Mouse (Mus musculus): ENCODE results near the gene Atp5k. TPM values are rescaled to one million over a fixed set of nuclear protein-coding genes. Genes with fewer than 3 reads are reported as not detected.

Atp5k gene
- polyA plus RNA-seq (2014; fragmentation: Illumina TruSeq; extraction: RNeasy Lipid Tissue Mini Kit (QIAGEN cat#74804); ENCODE audit: low read depth, low replicate concordance), result 78.0 TPM

DNA sequence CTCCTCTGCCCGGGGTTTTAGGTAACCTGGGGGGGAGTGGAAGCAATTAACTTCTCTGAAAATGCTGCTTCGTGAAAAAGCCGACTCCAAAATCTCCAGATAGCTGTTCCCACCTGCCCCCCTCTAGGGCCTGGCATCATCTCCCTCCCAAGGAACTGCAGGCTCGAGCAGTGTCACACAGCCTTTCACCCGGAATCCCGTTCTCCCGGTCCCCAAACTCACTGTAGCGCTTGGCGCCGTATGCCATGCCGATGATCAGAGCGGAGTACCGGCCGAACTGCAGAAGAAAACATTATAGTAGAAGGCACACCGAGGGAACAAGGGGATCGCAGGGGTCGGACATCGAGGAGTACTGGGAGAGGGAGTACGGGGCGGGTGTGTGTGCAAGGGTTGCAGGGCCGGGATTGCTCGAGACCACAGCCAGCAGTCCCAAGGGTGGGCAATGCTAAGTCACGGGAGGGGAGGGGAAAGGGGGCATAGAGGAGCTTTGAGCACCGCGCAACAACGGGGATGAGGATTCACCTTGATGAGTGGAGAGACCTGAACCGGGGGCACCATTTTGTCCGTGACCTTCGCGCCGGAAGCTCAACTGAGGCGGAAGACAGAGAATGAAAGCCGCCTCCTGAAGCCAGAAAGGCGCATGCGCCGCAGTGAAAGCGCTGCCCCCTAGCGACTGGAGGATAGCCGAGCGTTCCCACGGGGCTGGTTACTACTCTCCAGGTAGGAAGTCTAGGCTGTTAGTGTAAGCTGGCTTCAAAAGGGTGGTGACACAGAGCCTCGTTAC, at the start of gene Atp5k:
TSS of gene Atp5k (minus strand) at position 645 of the 784 bp plus-strand sequence.

DNA sequence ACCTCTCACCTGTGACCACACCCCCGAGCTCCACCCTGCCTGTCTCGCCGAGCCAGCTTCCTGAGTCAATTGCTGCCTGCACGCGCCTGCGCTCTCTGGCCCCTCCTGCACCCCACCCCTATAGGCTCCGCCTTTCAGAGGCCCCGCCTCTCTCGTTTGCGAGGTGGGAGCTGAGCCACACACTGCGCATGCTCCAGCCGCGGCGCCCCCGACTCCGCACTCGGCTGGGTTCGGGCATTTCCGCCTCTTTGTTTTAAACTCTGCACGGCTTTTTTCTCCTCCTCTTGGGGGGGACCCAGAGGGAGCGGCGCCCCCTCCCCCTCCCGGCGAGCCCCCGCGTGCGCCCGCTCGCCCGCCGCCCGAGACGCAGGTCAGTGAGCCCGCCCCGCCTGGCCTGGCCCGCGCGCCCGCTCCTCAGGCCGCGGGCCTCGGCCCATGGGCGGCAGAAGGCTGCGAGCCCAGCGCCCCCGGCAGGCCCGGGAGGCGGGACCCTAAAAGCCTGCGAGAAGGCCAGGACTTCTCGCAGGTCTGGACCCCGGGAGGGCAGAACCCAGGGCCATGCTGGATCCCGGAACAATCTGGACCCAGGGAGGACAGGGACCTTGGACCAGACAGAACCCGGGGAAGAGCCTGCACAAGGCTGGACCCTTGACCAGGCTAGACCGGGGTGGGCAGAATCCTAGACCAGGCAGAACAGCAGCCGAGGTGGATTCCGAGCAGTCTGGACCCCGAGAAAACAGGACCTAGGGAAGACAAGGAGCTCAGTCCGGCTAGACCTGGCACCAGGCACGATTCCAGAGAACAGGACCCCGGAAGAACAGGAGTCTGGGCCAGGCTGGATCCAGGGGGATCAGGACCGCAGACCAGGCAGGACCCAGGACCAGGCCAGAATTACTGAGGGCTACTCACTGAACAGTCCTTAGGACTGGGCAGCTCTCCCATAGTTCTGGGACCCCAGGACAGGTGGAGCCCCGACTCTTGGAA, 27.1 kb upstream of the Atp5k start, which contains the start of gene Pcgf3:
TSS of gene Pcgf3 (plus strand) at position 151 of the 984 bp plus-strand sequence.

DNA sequence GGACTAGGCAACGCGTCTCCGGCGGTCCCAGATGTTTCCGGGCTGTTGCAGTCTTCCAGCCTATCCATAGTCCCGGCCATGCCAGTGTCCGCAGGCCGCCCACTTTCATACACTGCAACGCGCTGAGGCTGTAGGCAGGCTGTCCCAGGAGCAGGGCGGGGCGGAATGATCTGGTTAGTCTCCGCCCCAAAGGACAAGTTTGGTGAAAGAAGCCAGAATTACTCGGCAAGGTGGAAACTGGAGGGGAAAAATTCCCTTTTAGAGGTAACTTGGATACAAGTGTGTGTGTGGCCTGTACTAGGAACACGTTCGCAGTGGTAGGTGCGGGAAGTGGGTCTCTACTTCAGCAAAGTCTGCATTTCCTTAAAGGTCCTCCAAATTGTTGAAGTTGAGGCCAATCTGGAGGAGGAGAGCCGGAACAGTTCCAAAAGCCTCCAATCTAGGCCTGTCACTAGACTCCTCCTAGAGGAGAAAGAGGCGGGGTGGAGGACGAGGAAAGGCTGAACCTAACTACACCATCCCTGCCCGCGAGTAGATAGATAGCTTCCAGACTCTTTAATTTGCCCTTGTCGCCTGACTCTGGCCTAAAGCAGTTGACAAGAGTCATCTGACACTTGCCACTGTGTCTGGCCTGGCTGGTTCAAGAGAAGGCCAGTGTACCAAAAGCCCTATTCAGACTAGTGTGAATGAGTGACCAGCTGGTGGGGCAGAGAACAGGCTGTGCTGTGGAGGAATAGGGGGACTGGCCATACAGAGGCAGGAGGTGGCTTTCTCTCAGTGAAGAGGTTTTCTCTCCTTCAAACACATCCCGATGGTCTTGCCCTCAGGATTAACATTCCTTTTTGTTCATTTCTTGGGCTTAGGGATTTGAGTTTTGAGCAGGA, 14.8 kb upstream of the Atp5k start, which contains the start of gene Mfsd7a:
TSS of gene Mfsd7a (minus strand) at position 107 of the 884 bp plus-strand sequence.

DNA sequence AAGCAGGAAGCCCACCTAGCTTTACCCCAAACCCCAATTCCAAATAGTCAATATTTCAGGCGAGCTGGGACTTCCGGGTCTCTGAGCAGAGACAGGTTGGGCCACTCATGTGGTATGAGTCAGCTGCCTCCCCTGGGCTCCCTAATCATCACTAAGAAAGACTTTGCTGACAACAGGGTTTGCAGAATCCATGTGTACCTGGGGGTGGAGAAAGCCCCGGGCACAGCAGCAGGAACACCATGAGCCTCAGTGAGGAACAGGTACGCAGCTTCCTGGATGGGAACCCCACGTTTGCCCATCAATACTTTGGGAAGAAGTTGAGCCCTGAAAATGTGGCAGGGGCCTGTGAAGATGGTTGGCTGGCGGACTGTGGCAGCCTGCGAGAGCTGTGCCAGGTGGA, 46.0 kb downstream of the Atp5k start, which contains the start of gene Pde6b:
TSS of gene Pde6b (plus strand) at position 191 of the 400 bp plus-strand sequence.

Other genes with a start within 250 kb of the Atp5k start
- gene Dr1, start 165.6 kb downstream of the Atp5k start, polyA plus RNA-seq (2014; fragmentation: Illumina TruSeq; extraction: RNeasy Lipid Tissue Mini Kit (QIAGEN cat#74804); ENCODE audit: low read depth, low replicate concordance), result 133 TPM
- 27.7 TPM for gene Pigg, start 121.8 kb downstream of the Atp5k start, polyA plus RNA-seq (2014; fragmentation: Illumina TruSeq; extraction: RNeasy Lipid Tissue Mini Kit (QIAGEN cat#74804); ENCODE audit: low read depth, low replicate concordance)
- not detected for gene Gm42517, start 66.5 kb downstream of the Atp5k start, polyA plus RNA-seq (2014; fragmentation: Illumina TruSeq; extraction: RNeasy Lipid Tissue Mini Kit (QIAGEN cat#74804); ENCODE audit: low read depth, low replicate concordance)
- gene Pde6b, start 46.1 kb downstream of the Atp5k start, polyA plus RNA-seq (2014; fragmentation: Illumina TruSeq; extraction: RNeasy Lipid Tissue Mini Kit (QIAGEN cat#74804); ENCODE audit: low read depth, low replicate concordance), result not detected
- 5.7 TPM for gene Mfsd7a, start 14.4 kb upstream of the Atp5k start, polyA plus RNA-seq (2014; fragmentation: Illumina TruSeq; extraction: RNeasy Lipid Tissue Mini Kit (QIAGEN cat#74804); ENCODE audit: low read depth, low replicate concordance)
- gene Pcgf3, start 26.8 kb upstream of the Atp5k start, polyA plus RNA-seq (2014; fragmentation: Illumina TruSeq; extraction: RNeasy Lipid Tissue Mini Kit (QIAGEN cat#74804); ENCODE audit: low read depth, low replicate concordance), result 50.9 TPM
- gene Cplx1, start 115.6 kb upstream of the Atp5k start, polyA plus RNA-seq (2014; fragmentation: Illumina TruSeq; extraction: RNeasy Lipid Tissue Mini Kit (QIAGEN cat#74804); ENCODE audit: low read depth, low replicate concordance), result 0.38 TPM
- gene Gak, start 195.3 kb upstream of the Atp5k start, polyA plus RNA-seq (2014; fragmentation: Illumina TruSeq; extraction: RNeasy Lipid Tissue Mini Kit (QIAGEN cat#74804); ENCODE audit: low read depth, low replicate concordance), result 129 TPM
- 19.7 TPM for gene Tmem175, start 195.3 kb upstream of the Atp5k start, polyA plus RNA-seq (2014; fragmentation: Illumina TruSeq; extraction: RNeasy Lipid Tissue Mini Kit (QIAGEN cat#74804); ENCODE audit: low read depth, low replicate concordance)
- gene Idua, start 225.9 kb upstream of the Atp5k start, polyA plus RNA-seq (2014; fragmentation: Illumina TruSeq; extraction: RNeasy Lipid Tissue Mini Kit (QIAGEN cat#74804); ENCODE audit: low read depth, low replicate concordance), result 8.2 TPM
- gene Dgkq, start 235.2 kb upstream of the Atp5k start, polyA plus RNA-seq (2014; fragmentation: Illumina TruSeq; extraction: RNeasy Lipid Tissue Mini Kit (QIAGEN cat#74804); ENCODE audit: low read depth, low replicate concordance), result 17.7 TPM
- not detected for gene Slc26a1, start 241.1 kb upstream of the Atp5k start, polyA plus RNA-seq (2014; fragmentation: Illumina TruSeq; extraction: RNeasy Lipid Tissue Mini Kit (QIAGEN cat#74804); ENCODE audit: low read depth, low replicate concordance)